Mouse (Mus musculus): Measurements from ENCODE around the gene Stard3. TPM values are rescaled to one million over a fixed set of nuclear protein-coding genes. Genes with fewer than 3 reads are reported as not detected.
A peak's percentile ranks its signal among the peaks of the same experiment; 100 is the strongest.

The Stard3 gene
- polyA plus RNA-seq, 1 experiment from 2014 or later: 45.5 TPM

DNA sequence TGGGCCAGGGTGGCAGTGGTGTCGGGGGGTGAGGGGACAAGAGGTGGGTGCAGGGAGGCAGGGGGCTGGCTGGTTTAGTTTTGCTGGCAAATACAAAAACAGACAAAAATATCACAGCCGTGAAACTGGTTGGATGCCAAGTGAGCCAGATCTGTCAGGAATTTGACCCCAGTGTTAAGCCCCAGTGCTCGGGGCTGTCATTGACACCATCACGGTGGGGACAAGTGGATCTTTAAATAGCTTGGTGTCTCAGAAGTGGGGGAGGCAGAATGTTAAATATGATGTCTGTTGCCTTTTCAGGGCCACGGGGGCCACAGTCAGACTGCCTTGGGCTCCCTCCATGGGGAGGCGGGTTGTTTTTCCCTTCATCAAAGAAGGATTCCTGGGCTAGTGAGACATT lies 36.1 kb downstream of the Stard3 start:
- ATAC-seq: no peak
- Histone ChIP-seq H3K4me2 (no peak overlapping the region), H3K36me3 (ENCODE audit: poor library complexity, severe bottlenecking) (0 out of 2 replicates have a peak, but pooled peaks cover 2% of the 10 kb centered on the region), H3K4me1 (peaks cover 29% of the 10 kb centered on the region), H3K27ac (no peak overlapping the region; the same call in 1 of the 2 replicates), H3K9ac (peak overlapping the region; percentile 30; the same call in 1 of the 2 replicates), H3K4me3 (no peak overlapping the region), H3K27me3 (peaks cover 23% of the 10 kb centered on the region), H3K9me3 (replicated peaks) (no peaks in the 10 kb centered on the region)
- 62% methylated on average over 6 of the region's 6 CpGs for WGBS

GRCm38 (mm10) chr11:98395041-98395440 lies 36.9 kb downstream of the Stard3 start:
- Histone ChIP-seq H3K27ac (0 out of 2 replicates have a peak overlapping the region, but pooled peaks have one; percentile 21), H3K4me3 (no peak overlapping the region), H3K27me3 (peaks cover 22% of the 10 kb centered on the region), H3K36me3 (ENCODE audit: poor library complexity, severe bottlenecking) (0 out of 2 replicates have a peak, but pooled peaks cover 2% of the 10 kb centered on the region), H3K4me1 (peaks cover 32% of the 10 kb centered on the region), H3K9me3 (replicated peaks) (no peaks in the 10 kb centered on the region), H3K9ac (peak overlapping the region; percentile 35), H3K4me2 (no peak overlapping the region)
- 50% methylated on average over 4 of the region's 4 CpGs for WGBS
- no peak for ATAC-seq

DNA sequence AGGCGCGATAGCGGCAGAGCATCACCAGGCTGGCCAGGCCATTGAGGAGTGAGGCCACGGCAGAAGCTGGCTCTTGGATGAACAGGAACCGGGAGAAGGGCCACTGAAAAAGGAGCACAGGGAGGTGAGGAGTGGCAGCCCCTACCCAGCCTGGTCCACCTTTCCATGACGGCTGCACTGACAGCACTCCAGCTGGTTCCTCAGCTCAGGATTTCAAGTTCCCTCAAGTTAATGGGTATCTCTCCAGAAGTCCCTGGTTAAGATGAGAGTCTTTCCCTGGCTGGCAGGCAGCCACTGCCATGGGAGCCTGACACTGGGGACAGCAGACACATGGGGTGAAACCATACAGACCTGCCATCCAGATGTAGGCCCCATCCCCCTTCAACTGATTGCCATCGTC lies 39.8 kb downstream of the Stard3 start:
- H3K9ac ChIP-seq: no peak overlapping the region
- 0 out of 2 replicates have a peak, but pooled peaks cover 2% of the 10 kb centered on the region for H3K36me3 ChIP-seq (ENCODE audit: poor library complexity, severe bottlenecking)
- H3K4me1 ChIP-seq: peaks cover 35% of the 10 kb centered on the region
- H3K27me3 ChIP-seq: peaks cover 8% of the 10 kb centered on the region; the same call in 1 of the 2 replicates
- no peak for ATAC-seq
- H3K9me3 ChIP-seq (replicated peaks): no peaks in the 10 kb centered on the region
- 88% methylated on average over 7 of the region's 7 CpGs for WGBS
- H3K27ac ChIP-seq: no peak overlapping the region
- H3K4me3 ChIP-seq: no peak overlapping the region
- H3K4me2 ChIP-seq: no peak overlapping the region

GRCm38 (mm10) chr11:98400161-98400726 lies 42.1 kb downstream of the Stard3 start, which contains the start of gene Pgap3:
Gene Pgap3, minus strand, starts transcription at chr11:98400490.
- peak within 1 kb of the TSS; percentile 76 for H3K4me3 ChIP-seq
- under 1% methylated on average over 39 of the region's 40 CpGs for WGBS
- 0 out of 2 replicates have a peak, but pooled peaks cover 2% of the 10 kb centered on the region for H3K36me3 ChIP-seq (ENCODE audit: poor library complexity, severe bottlenecking)

DNA sequence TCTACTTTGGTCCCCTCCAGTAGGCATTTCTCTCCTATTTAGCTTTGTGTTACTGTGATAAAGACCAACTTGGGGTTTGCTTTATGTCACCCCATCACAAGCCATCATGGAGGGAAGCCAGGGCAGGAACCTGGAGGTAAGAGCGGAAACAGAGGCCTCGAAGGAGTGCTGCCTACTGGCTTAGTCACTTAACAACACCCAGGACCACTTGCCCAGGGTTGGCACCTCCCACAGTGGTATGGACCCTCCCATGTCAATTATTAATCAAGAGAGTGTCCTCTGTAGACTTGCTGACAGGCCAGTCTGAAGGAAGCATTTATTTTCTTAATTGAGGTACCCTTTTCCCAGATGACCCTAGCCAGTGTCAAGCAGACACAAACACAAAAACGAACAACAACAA lies 42.6 kb downstream of the Stard3 start:
- peak overlapping the region; percentile 97 for H3K27ac ChIP-seq
- peak overlapping the region; percentile 78 for H3K9ac ChIP-seq
- peak overlapping the region; percentile 76 for H3K4me2 ChIP-seq
- 0 out of 2 replicates have a peak, but pooled peaks cover 2% of the 10 kb centered on the region for H3K36me3 ChIP-seq (ENCODE audit: poor library complexity, severe bottlenecking)
- peaks cover 11% of the 10 kb centered on the region for H3K4me1 ChIP-seq
- WGBS: 67% methylated on average over 3 of the region's 3 CpGs
- peak overlapping the region; percentile 76 for H3K4me3 ChIP-seq
- peaks cover 20% of the 10 kb centered on the region; the same call in 1 of the 2 replicates for H3K27me3 ChIP-seq
- H3K9me3 ChIP-seq (replicated peaks): no peaks in the 10 kb centered on the region
- no peak for ATAC-seq

More at GRCm38 (mm10) chr11:98400161-98400726, 42.1 kb downstream of the Stard3 start, which contains the start of gene Pgap3:
- Histone ChIP-seq H3K27me3 (peaks cover 20% of the 10 kb centered on the region; the same call in 1 of the 2 replicates), H3K4me2 (peak within 1 kb of the TSS; percentile 76), H3K4me1 (peaks cover 12% of the 10 kb centered on the region), H3K27ac (peak within 1 kb of the TSS; percentile 97), H3K9me3 (replicated peaks) (no peaks in the 10 kb centered on the region), H3K9ac (peak within 1 kb of the TSS; percentile 78)
- ATAC-seq: peak; percentile 95

DNA sequence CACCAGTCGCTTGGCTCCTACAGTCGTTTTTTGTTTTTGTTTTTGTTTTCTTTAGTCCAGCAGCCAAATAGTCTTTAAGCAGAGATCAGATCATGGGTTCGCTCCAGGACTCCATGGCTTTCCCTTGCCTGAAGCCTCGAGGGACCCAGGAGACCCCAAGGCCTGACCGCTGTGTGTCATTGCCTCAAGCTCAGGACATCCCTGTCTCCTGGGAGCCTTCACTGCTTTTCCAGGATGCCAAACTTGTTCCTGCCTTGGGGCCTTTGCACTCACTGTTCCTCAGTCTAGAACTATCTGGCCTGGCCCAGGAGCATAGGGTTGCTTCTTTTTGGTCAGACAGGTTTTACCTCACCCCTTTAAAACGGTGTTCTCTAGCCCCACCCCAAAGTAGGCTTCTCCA lies 48.5 kb downstream of the Stard3 start:
- no peaks in the 10 kb centered on the region for H3K9me3 ChIP-seq (replicated peaks)
- peaks cover 13% of the 10 kb centered on the region for H3K4me1 ChIP-seq
- ATAC-seq: no peak
- no peak overlapping the region for H3K27ac ChIP-seq
- H3K36me3 ChIP-seq (ENCODE audit: poor library complexity, severe bottlenecking): no peaks in the 10 kb centered on the region
- H3K27me3 ChIP-seq: peaks cover 39% of the 10 kb centered on the region
- H3K4me2 ChIP-seq: no peak overlapping the region
- H3K9ac ChIP-seq: no peak overlapping the region
- H3K4me3 ChIP-seq: no peak overlapping the region
- WGBS: 76% methylated on average over 6 of the region's 6 CpGs

GRCm38 (mm10) chr11:98408872-98409271 lies 50.7 kb downstream of the Stard3 start:
- peaks cover 34% of the 10 kb centered on the region for H3K4me1 ChIP-seq
- no peaks in the 10 kb centered on the region for H3K36me3 ChIP-seq (ENCODE audit: poor library complexity, severe bottlenecking)
- peak overlapping the region; percentile 30; the same call in 1 of the 2 replicates for H3K9ac ChIP-seq
- peak overlapping the region; percentile 34 for H3K4me2 ChIP-seq
- H3K9me3 ChIP-seq (replicated peaks): no peaks in the 10 kb centered on the region
- H3K27ac ChIP-seq: no peak overlapping the region
- no peak overlapping the region for H3K4me3 ChIP-seq
- H3K27me3 ChIP-seq: peaks cover 37% of the 10 kb centered on the region
- 59% methylated on average over 8 of the region's 8 CpGs for WGBS
- ATAC-seq: no peak

- peaks cover 41% of the 10 kb centered on the region for H3K27me3 ChIP-seq
- no peaks in the 10 kb centered on the region for H3K9me3 ChIP-seq (replicated peaks)
- 4% methylated on average over 10 of the region's 10 CpGs for WGBS
- no peak overlapping the region for H3K4me3 ChIP-seq
- H3K9ac ChIP-seq: peak overlapping the region; percentile 30; the same call in 1 of the 2 replicates
- peak overlapping the region; percentile 34 for H3K4me2 ChIP-seq
- H3K27ac ChIP-seq: no peak overlapping the region
- no peaks in the 10 kb centered on the region for H3K36me3 ChIP-seq (ENCODE audit: poor library complexity, severe bottlenecking)
- H3K4me1 ChIP-seq: peaks cover 39% of the 10 kb centered on the region
- peak; percentile 57; the same call in 1 of the 2 replicates for ATAC-seq
Measured at GRCm38 (mm10) chr11:98409341-98409822, 51.2 kb downstream of the Stard3 start.

DNA sequence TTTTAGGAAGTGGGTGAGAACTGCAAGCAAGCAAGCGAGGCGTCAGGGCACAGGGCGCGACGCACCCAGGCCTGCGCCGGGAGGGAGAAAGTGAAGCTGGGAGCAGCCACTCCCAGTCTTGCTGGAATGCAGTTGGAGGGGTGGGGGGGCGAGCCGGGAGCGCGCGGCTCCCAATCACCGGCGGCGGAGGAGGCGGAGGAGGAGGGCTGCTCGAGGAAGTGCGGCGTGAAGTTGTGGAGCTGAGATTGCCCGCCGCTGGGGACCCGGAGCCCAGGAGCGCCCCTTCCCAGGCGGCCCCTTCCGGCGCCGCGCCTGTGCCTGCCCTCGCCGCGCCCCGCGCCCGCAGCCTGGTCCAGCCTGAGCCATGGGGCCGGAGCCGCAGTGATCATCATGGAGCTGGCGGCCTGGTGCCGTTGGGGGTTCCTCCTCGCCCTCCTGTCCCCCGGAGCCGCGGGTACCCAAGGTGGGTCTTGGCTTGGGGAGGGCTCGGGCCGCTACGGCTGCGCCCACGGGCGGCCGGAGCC lies 54.2 kb downstream of the Stard3 start, which contains the start of gene Erbb2:
Gene Erbb2, plus strand, starts transcription at position 198 of the 524 bp plus-strand sequence.
- Histone ChIP-seq H3K4me2 (peak within 1 kb of the TSS; percentile 99), H3K4me1 (peaks cover 40% of the 10 kb centered on the region), H3K4me3 (peak within 1 kb of the TSS; percentile 62), H3K9ac (peak within 1 kb of the TSS; percentile 75), H3K27ac (peak within 1 kb of the TSS; percentile 41), H3K27me3 (peaks cover 41% of the 10 kb centered on the region), H3K36me3 (ENCODE audit: poor library complexity, severe bottlenecking) (no peaks in the 10 kb centered on the region), H3K9me3 (replicated peaks) (no peaks in the 10 kb centered on the region)
- under 1% methylated on average over 36 of the region's 49 CpGs for WGBS
- peak; percentile 68 for ATAC-seq

- ATAC-seq: peak; percentile 32; the same call in 1 of the 2 replicates
- Histone ChIP-seq H3K27me3 (peaks cover 41% of the 10 kb centered on the region), H3K4me1 (peaks cover 40% of the 10 kb centered on the region), H3K36me3 (ENCODE audit: poor library complexity, severe bottlenecking) (no peaks in the 10 kb centered on the region), H3K9ac (peak overlapping the region; percentile 75), H3K4me2 (peak overlapping the region; percentile 99), H3K4me3 (peak overlapping the region; percentile 62), H3K9me3 (replicated peaks) (no peaks in the 10 kb centered on the region), H3K27ac (peak overlapping the region; percentile 41)
- WGBS: under 1% methylated on average over 40 of the region's 40 CpGs
Measured at GRCm38 (mm10) chr11:98412797-98413301, 54.7 kb downstream of the Stard3 start.

GRCm38 (mm10) chr11:98413731-98414130 lies 55.6 kb downstream of the Stard3 start:
- ATAC-seq: no peak
- peak overlapping the region; percentile 62 for H3K4me3 ChIP-seq
- H3K9ac ChIP-seq: 0 out of 2 replicates have a peak overlapping the region, but pooled peaks have one; percentile 75
- no peaks in the 10 kb centered on the region for H3K9me3 ChIP-seq (replicated peaks)
- peak overlapping the region; percentile 99 for H3K4me2 ChIP-seq
- H3K27ac ChIP-seq: no peak overlapping the region
- H3K27me3 ChIP-seq: peaks cover 41% of the 10 kb centered on the region
- peaks cover 40% of the 10 kb centered on the region for H3K4me1 ChIP-seq
- WGBS: 31% methylated on average over 7 of the region's 7 CpGs
- H3K36me3 ChIP-seq (ENCODE audit: poor library complexity, severe bottlenecking): no peaks in the 10 kb centered on the region

DNA sequence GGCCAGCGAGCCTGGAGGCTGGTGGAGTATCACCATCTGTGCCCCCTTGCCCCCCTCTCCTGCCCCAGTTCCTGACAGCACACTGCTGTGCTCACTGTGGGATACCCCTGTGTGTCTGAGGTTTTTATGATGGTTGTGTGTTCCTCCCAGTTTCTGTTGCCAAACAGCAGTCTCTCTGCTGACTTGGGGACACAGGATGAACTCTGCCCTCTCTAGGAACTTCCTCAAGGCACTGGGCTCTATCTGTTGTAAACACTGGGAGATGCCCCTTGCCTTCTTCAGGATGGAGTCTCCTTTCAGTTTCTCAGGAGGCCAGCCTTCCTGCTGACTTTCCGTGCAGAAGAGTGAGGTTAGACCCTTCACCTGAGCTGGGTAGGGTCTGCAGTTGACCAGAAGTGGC lies 56.0 kb downstream of the Stard3 start:
- peaks cover 36% of the 10 kb centered on the region for H3K4me1 ChIP-seq
- no peak overlapping the region for H3K27ac ChIP-seq
- no peak overlapping the region for H3K9ac ChIP-seq
- 25% methylated on average over 2 of the region's 2 CpGs for WGBS
- no peaks in the 10 kb centered on the region for H3K36me3 ChIP-seq (ENCODE audit: poor library complexity, severe bottlenecking)
- H3K9me3 ChIP-seq (replicated peaks): no peaks in the 10 kb centered on the region
- H3K4me2 ChIP-seq: peak overlapping the region; percentile 99; the same call in 1 of the 2 replicates
- H3K4me3 ChIP-seq: peak overlapping the region; percentile 62; the same call in 1 of the 2 replicates
- ATAC-seq: no peak
- peaks cover 41% of the 10 kb centered on the region for H3K27me3 ChIP-seq
